Mouse (Mus musculus): ENCODE data around the gene Gm13697.
"Not testable (repeated sequence)": the region's sequence is repeated elsewhere in the genome, so short reads cannot be mapped to it uniquely, and the experiment has no call there.

DNA sequence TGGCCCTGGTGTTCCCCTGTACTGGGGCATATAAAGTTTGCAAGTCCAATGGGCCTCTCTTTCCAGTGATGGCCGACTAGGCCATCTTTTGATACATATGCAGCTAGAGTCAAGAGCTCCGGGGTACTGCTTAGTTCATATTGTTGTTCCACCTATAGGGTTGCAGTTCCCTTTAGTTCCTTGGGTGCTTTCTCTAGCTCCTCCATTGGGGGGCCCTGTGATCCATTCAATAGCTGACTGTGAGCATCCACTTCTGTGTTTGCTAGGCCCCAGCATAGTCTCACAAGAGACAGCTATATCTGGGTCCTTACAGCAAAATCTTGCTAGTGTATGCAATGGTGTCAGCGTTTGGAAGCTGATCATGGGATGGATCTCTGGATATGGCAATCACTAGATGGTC is 10.0 kb downstream of the Gm13697 start:
- not testable (repeated sequence) for TF ChIP-seq POLR2A (IDR thresholded peaks at IDR 0.05; ENCODE audit: control insufficient read depth, extremely low read depth, insufficient read depth, low read length, poor library complexity); CTCF (IDR thresholded peaks at IDR 0.05; ENCODE audit: borderline replicate concordance, control insufficient read depth, extremely low read depth, insufficient read depth, low read length, poor library complexity)
